Mouse (Mus musculus): ENCODE data around the gene Phtf2.
"Not testable (repeated sequence)": the region's sequence is repeated elsewhere in the genome, so short reads cannot be mapped to it uniquely, and the experiment has no call there.

Phtf2 gene

GRCm38 (mm10) chr5:20778274-20778984 is 103.5 kb downstream of the Phtf2 start:
- in situ Hi-C loops (cut with MboI, MseI): no loop called here

GRCm38 (mm10) chr5:20773341-20773740 is 108.6 kb downstream of the Phtf2 start:
- in situ Hi-C loops (cut with MboI, MseI): no loop called here

GRCm38 (mm10) chr5:20765365-20765920 is 116.5 kb downstream of the Phtf2 start:
- in situ Hi-C loops (cut with MboI, MseI): no loop called here

GRCm38 (mm10) chr5:20762441-20762840 is 119.5 kb downstream of the Phtf2 start:
- in situ Hi-C loops (cut with MboI, MseI): not testable (repeated sequence)

- in situ Hi-C loops (cut with MboI, MseI): no loop called here
Measured at GRCm38 (mm10) chr5:20760368-20761162, 121.4 kb downstream of the Phtf2 start.

GRCm38 (mm10) chr5:20759771-20760170 is 122.2 kb downstream of the Phtf2 start:
- in situ Hi-C loops (cut with MboI, MseI): no loop called here

GRCm38 (mm10) chr5:20753963-20754362 is 128.0 kb downstream of the Phtf2 start:
- in situ Hi-C loops (cut with MboI, MseI): no loop called here

- in situ Hi-C loops (cut with MboI, MseI): no loop called here
Measured at GRCm38 (mm10) chr5:20753096-20753495, 128.8 kb downstream of the Phtf2 start.

- in situ Hi-C loops (cut with MboI, MseI): no loop called here
Measured at GRCm38 (mm10) chr5:20751696-20752095, 130.2 kb downstream of the Phtf2 start.

GRCm38 (mm10) chr5:20751000-20751399 is 130.9 kb downstream of the Phtf2 start:
- in situ Hi-C loops (cut with MboI, MseI): no loop called here

GRCm38 (mm10) chr5:20749535-20749934 is 132.4 kb downstream of the Phtf2 start:
- in situ Hi-C loops (cut with MboI, MseI): no loop called here

GRCm38 (mm10) chr5:20748856-20749255 is 133.1 kb downstream of the Phtf2 start:
- in situ Hi-C loops (cut with MboI, MseI): no loop called here

- in situ Hi-C loops (cut with MboI, MseI): no loop called here
Measured at GRCm38 (mm10) chr5:20748142-20748541, 133.8 kb downstream of the Phtf2 start.

- in situ Hi-C loops (cut with MboI, MseI): no loop called here
Measured at GRCm38 (mm10) chr5:20741936-20742335, 140.0 kb downstream of the Phtf2 start.

- in situ Hi-C loops (cut with MboI, MseI): no loop called here
Measured at GRCm38 (mm10) chr5:20741193-20741592, 140.7 kb downstream of the Phtf2 start.

- in situ Hi-C loops (cut with MboI, MseI): no loop called here
Measured at GRCm38 (mm10) chr5:20738795-20739194, 143.1 kb downstream of the Phtf2 start.

- in situ Hi-C loops (cut with MboI, MseI): not testable (repeated sequence)
Measured at GRCm38 (mm10) chr5:20723226-20723625, 158.7 kb downstream of the Phtf2 start.

GRCm38 (mm10) chr5:20720201-20720900 is 161.6 kb downstream of the Phtf2 start:
- in situ Hi-C loops (cut with MboI, MseI): no loop called here

- in situ Hi-C loops (cut with MboI, MseI): not testable (repeated sequence)
Measured at GRCm38 (mm10) chr5:20715980-20716379, 165.9 kb downstream of the Phtf2 start.

- in situ Hi-C loops (cut with MboI, MseI): not testable (repeated sequence)
Measured at GRCm38 (mm10) chr5:20714619-20715018, 167.3 kb downstream of the Phtf2 start.

- in situ Hi-C loops (cut with MboI, MseI): not testable (repeated sequence)
Measured at GRCm38 (mm10) chr5:20710845-20711244, 171.1 kb downstream of the Phtf2 start.

Data from regulatory T cell (primary cell).